Mouse (Mus musculus): ENCODE data around the gene Vsig2. TPM values are rescaled to one million over a fixed set of nuclear protein-coding genes. Genes with fewer than 3 reads are reported as not detected.

Gene Vsig2
- 4.0 and 81.2 TPM in 2 replicates for polyA plus RNA-seq (2012; rRNA removed; ENCODE audit: low replicate concordance)

GRCm38 (mm10) chr9:37539170-37540025, at the start of gene Vsig2:
TSS of gene Vsig2 (plus strand) at chr9:37539255.

GRCm38 (mm10) chr9:37527396-37528224, 11.4 kb upstream of the Vsig2 start, which contains the start of gene Esam:
TSS of gene Esam (plus strand) at chr9:37528078.

GRCm38 (mm10) chr9:37552536-37553293, 13.7 kb downstream of the Vsig2 start, which contains the start of gene Nrgn:
TSS of gene Nrgn (minus strand) at chr9:37552904.

GRCm38 (mm10) chr9:37554838-37555748, 16.0 kb downstream of the Vsig2 start, which contains the start of gene Siae:
TSS of gene Siae (plus strand) at chr9:37555698.

Other genes with a start within 250 kb of the Vsig2 start
- gene Ccdc15, start 190.8 kb upstream of the Vsig2 start, polyA plus RNA-seq (2012; rRNA removed; ENCODE audit: low replicate concordance), result 0.30 and 0.82 TPM in 2 replicates
- 0.23 and 1.3 TPM in 2 replicates for gene Hepacam, start 171.9 kb upstream of the Vsig2 start, polyA plus RNA-seq (2012; rRNA removed; ENCODE audit: low replicate concordance)
- 8.2 and 12.8 TPM in 2 replicates for gene Robo4, start 137.4 kb upstream of the Vsig2 start, polyA plus RNA-seq (2012; rRNA removed; ENCODE audit: low replicate concordance)
- 1.4 and 4.5 TPM in 2 replicates for gene Robo3, start 106.0 kb upstream of the Vsig2 start, polyA plus RNA-seq (2012; rRNA removed; ENCODE audit: low replicate concordance)
- gene Msantd2, start 49.9 kb upstream of the Vsig2 start, polyA plus RNA-seq (2012; rRNA removed; ENCODE audit: low replicate concordance), result 7.6 and 13.2 TPM in 2 replicates
- gene Esam, start 11.2 kb upstream of the Vsig2 start, polyA plus RNA-seq (2012; rRNA removed; ENCODE audit: low replicate concordance), result 15.7 and 16.2 TPM in 2 replicates
- 3.6 and 5.6 TPM in 2 replicates for gene Nrgn, start 13.6 kb downstream of the Vsig2 start, polyA plus RNA-seq (2012; rRNA removed; ENCODE audit: low replicate concordance)
- 2.6 and 5.2 TPM in 2 replicates for gene Siae, start 16.4 kb downstream of the Vsig2 start, polyA plus RNA-seq (2012; rRNA removed; ENCODE audit: low replicate concordance)
- gene Spa17, start 74.5 kb downstream of the Vsig2 start, polyA plus RNA-seq (2012; rRNA removed; ENCODE audit: low replicate concordance), result 0.14 TPM in 1 of 2 replicates, not detected in the other
- 32.5 and 42.3 TPM in 2 replicates for gene Tbrg1, start 118.1 kb downstream of the Vsig2 start, polyA plus RNA-seq (2012; rRNA removed; ENCODE audit: low replicate concordance)
- not detected in 2 replicates for gene Panx3, start 130.0 kb downstream of the Vsig2 start, polyA plus RNA-seq (2012; rRNA removed; ENCODE audit: low replicate concordance)
- gene Olfr160, start 177.0 kb downstream of the Vsig2 start, polyA plus RNA-seq (2012; rRNA removed; ENCODE audit: low replicate concordance), result not detected in 2 replicates
- not detected in 2 replicates for gene Olfr874, start 205.9 kb downstream of the Vsig2 start, polyA plus RNA-seq (2012; rRNA removed; ENCODE audit: low replicate concordance)
- gene Olfr875, start 232.6 kb downstream of the Vsig2 start, polyA plus RNA-seq (2012; rRNA removed; ENCODE audit: low replicate concordance), result not detected in 2 replicates

Measured in duodenum, adult 2 months (tissue).